Mouse (Mus musculus) spleen, adult 18-20 months (tissue): Measurements from ENCODE around the gene Abca7.
A peak's percentile ranks its signal among the peaks of the same experiment; 100 is the strongest.

ENCODE experiments used
- DNase-seq, 2 experiments: peaks; one replicate each; pipeline ENCODE4 v3.0.0; 2022; ENCODE audit warnings: mixed read lengths in 2 of 2

Abca7 gene

GRCm38 (mm10) chr10:79995636-79996035 is 658 bp upstream of the Abca7 start:
- no peak for DNase-seq

DNA sequence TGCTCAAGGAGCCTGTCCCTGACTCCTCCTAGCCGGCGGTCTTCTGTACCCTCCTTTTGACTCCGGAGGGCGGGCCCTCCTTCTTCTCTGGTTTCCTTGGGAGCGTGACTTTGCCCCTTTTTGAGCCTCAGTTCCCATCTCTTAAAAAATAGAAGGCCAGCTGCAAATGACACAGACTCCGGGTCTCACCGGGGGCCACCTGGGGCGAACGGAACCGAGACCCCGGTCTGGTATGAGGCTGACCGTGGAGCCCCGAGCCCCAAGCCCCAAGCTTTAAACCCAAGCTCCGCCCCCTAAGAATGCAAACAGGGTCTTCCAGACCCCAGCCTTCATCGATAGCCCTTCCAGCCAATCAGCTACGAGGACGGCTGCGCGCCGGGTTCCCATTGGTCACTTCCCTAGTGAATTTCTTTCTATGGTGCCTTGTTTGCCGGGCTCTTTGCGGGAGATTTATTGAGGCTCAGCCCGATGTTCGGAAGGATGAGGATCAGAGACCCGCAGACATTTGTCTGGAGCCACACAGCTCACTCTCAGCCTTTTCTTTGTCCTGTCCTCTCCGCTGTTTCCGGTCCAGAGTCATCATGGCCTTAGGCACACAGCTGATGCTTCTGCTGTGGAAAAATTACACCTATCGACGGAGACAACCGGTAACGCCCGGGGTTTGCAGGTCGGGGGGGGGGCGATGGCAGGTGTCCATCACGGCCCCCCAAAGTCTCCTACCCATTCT is 903 bp downstream of the Abca7 start:
- peak in 1 of 2 experiments; percentile 56 for DNase-seq

GRCm38 (mm10) chr10:79997819-79998218 is 1.5 kb downstream of the Abca7 start:
- DNase-seq, result no peak

- no peak for DNase-seq
Observed at GRCm38 (mm10) chr10:80001945-80002344, 5.7 kb downstream of the Abca7 start.

DNA sequence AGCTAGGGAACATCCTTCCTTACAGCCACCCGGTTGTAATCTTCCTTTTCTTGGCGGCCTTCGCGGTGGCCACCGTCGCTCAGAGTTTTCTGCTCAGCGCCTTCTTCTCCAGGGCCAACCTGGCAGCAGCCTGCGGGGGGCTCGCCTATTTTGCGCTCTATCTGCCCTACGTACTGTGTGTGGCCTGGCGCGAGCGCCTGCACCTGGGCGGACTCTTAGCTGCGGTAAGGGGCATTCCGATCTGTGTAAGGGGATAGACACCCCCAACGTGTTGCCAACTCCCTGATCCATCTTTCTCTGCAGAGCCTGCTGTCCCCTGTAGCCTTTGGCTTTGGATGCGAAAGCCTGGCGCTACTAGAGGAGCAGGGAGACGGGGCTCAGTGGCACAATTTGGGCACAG is 6.5 kb downstream of the Abca7 start:
- no peak for DNase-seq

- no peak for DNase-seq
Observed at GRCm38 (mm10) chr10:80003374-80004232, 7.3 kb downstream of the Abca7 start.

DNA sequence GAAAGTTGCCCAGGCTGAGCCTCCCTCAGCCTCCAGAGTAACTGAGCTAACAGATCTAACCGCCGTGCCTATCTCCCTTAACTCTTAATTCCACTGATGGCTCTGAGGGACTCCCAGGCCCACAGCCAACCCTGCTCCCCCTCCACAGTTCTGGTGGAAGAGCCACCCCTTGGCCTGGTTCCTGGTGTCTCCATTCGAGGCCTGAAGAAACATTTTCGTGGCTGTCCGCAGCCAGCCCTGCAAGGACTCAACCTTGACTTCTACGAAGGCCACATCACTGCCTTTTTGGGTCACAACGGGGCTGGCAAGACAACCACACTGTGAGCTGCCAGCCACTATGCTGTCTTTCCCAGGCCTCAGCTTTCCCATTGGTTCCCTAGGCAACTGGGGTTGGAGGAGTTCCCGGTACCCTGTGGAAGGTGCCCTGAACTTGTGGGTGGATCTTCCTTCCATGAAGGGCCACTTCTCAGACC is 8.0 kb downstream of the Abca7 start:
- DNase-seq, result no peak

DNA sequence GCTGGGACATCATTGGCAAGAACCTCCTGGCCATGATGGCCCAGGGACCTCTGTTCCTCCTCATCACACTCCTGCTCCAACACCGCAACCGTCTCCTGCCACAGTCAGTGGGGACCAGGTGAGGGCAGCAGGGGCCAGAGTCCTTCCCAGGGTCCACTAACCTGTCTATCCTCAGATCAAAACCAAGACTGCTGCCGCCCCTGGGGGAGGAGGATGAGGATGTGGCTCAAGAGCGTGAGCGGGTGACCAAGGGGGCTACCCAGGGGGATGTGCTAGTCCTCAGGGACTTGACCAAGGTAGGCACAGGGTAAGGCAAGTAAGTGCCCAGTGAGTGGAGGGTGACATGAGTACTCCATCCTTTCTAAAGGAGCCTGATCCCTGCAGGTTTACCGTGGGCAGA is 15.4 kb downstream of the Abca7 start:
- DNase-seq, result no peak

- no peak for DNase-seq
Observed at GRCm38 (mm10) chr10:80013609-80014008, 17.3 kb downstream of the Abca7 start.

- peak; percentile 49 to 58 for DNase-seq
Observed at GRCm38 (mm10) chr10:80014484-80015290, 18.4 kb downstream of the Abca7 start.

DNA sequence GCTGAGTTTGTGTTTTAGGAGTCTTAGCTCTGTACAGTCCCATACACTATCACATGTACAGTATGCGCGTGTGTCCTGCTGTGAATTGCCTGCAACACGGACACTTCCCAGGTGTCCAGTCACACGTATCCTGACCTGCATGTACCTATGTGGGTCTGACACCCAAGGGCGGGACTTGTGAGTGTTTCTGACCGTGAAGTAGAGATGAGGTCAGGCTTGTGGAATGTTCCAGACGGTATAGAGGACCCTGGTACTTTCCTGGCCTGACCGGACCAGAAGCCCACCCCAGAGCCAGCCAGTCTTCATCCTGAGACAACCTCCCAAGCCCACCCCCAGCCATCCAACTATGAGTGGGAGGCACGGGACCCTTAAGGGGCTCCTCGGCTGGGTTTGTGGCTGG is 19.3 kb downstream of the Abca7 start:
- DNase-seq, result no peak

DNA sequence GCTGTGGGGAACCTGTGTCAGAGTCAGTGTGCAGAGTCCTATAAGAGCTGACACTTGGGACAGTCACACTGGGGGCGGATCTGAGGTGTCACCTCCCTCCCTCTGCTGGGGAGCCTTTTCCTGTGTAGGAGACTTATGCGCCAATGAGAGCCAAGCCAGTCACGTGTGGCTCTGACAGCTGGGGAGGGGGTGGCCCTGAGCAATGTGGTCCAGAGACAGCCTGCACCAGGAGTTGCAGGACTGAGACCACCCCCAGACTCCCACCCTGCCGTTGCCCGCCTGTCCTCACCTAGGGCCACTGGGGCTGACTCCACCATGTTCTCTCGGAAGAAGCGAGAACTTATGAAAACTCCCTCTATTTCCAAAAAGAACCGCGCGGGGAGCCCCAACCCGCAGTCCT is 20.2 kb downstream of the Abca7 start, which contains the start of gene Arhgap45:
Gene Arhgap45, plus strand, starts transcription at position 143 of the 400 bp plus-strand sequence.
- peak; percentile 72 to 81 for DNase-seq

GRCm38 (mm10) chr10:80016931-80017330 is 20.6 kb downstream of the Abca7 start:
- peak in 1 of 2 experiments; percentile 39 for DNase-seq

DNA sequence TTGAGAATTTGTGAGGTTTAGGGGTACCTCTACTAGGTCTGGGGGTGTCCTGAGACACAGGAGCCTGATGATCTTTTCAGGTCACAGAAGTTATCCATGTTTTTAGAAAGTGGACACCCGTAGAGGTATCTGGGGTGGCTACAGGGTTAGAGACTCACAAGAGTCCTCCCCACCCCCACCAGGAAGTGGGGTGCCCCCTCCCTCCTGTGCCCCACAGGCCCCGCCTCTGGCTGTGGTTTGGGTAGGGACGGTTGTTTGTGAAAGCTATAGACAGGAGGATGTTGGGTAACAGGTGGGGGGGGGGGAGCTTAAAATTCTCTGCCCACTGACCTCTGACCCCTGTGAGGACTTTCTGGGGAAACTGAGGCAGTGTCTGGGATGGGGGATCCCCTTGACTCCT is 21.1 kb downstream of the Abca7 start:
- peak; percentile 89 to 94 for DNase-seq

GRCm38 (mm10) chr10:80017771-80018170 is 21.5 kb downstream of the Abca7 start:
- DNase-seq, result no peak

DNA sequence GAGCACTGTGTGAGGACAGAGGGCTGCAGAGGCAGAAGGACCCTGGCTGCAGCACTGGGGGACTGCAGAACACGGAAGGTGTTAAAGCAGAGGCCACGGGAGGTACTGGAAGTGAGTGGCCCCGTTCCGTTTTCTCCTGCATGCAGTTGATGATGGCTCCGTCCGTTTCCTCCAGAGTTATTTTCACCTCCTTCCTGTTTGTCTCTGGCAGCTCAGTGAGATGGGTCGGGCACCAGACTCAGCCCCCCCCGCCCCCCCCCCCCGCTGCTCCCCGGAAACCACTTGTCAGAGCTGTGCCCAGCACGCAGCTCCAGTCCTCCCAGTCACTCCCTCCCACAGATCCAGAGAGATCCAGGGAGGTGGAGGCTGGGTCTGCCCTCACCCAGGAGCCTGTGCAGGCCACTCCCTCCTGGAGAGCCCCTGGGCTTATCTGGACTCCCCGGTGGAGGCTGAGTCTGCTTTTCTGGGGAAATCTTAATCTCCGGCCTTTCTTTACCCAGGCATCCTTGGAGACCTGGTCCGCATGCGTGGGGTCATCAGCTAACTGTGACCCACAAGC is 22.5 kb downstream of the Abca7 start:
- peak; percentile 60 to 63 for DNase-seq

DNA sequence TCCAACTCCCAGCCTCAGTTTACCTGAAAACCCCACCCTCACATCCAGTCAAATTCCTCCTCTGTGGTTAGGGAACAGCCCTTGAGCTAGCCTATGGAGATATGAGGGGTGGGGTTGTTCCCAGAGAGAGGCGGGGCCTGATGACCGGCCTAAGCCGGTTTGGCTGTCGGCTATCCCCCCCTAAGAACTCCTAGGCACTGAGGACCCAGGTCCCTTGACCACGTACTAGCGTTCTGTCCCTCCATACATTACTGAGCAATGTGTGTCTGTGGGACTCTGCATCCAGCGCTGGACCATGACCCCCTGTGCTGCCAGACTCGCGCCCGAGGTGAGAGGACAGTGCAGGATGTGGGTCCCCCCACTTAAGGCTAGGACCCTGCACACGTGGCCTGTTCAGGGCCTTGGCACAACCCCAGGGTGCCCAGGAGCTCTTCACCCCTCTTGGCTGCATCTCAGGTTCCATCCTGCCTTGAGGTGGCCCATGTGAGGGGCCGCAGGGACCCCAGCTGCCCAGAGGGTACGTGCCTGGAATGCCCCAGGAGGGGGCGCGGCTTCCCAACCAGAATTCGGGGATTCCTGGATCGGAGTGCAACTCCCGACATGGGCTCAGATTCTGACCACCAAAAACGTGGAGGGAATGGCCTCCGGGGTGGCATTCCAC is 23.3 kb downstream of the Abca7 start:
- DNase-seq, result no peak

GRCm38 (mm10) chr10:80020191-80020590 is 23.9 kb downstream of the Abca7 start:
- no peak for DNase-seq

- no peak for DNase-seq
Observed at GRCm38 (mm10) chr10:80020603-80021319, 24.5 kb downstream of the Abca7 start.

- DNase-seq, result no peak
Observed at GRCm38 (mm10) chr10:80021320-80021641, 25.0 kb downstream of the Abca7 start.

GRCm38 (mm10) chr10:80022164-80022563 is 25.9 kb downstream of the Abca7 start:
- no peak for DNase-seq

DNA sequence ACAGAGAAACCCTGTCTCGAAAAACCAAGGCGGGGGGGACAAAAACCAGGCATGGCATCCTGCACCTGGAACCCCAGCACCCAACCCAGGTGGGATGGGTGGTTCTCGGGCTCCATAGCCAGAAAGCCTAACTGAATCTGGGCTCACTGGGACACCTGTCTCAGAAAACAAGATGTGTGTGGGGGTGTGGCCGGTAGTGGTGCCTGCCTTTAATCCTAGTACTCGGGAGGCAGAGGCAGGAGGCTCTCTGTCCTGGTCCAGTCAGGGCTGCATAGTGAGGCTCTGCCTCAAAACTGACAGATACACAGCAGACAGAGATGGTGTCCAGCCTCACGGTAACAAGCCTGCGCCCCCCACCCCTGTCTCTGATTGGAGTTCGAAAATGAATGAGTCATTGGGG is 26.5 kb downstream of the Abca7 start:
- DNase-seq, result no peak
